Mouse (Mus musculus) C2C12 (cell line): ENCODE measurements at regions not wholly inside any gene's neighbourhood (a gene's known extent, or its start where the extent isn't known, plus 50 kb on each side); places are given as distances from the start of the nearest gene placed in this dataset.

Source experiments
- H3K27me3 ChIP-seq: one replicate; pipeline ENCODE4 v1.6.1; 2011; ENCODE audit not compliant: control insufficient read depth, insufficient read depth, insufficient read length
- H3K36me3 ChIP-seq: one replicate; pipeline ENCODE4 v1.6.1; 2011; ENCODE audit not compliant: control insufficient read depth, insufficient read depth
- H3K4me3 ChIP-seq: one replicate; pipeline ENCODE4 v1.5.1; 2011; ENCODE audit warnings: mild to moderate bottlenecking, control low read depth; ENCODE audit not compliant: poor library complexity, insufficient read depth, severe bottlenecking
- H3K79me2 ChIP-seq: one replicate; pipeline ENCODE4 v1.6.1; 2011; ENCODE audit not compliant: control insufficient read depth, insufficient read depth
- H3K79me3 ChIP-seq: one replicate; pipeline ENCODE4 v1.6.1; 2011; ENCODE audit warnings: low read depth, control low read depth
- H3ac ChIP-seq: one replicate; pipeline ENCODE3; 2011; ENCODE audit warnings: low read depth; ENCODE audit not compliant: control insufficient read depth, insufficient read length
- CEBPB ChIP-seq: IDR thresholded peaks from one replicate; pipeline ENCODE4 v1.6.1; 2011; ENCODE audit warnings: low read depth, mild to moderate bottlenecking, control low read depth, moderate library complexity
- CTCF ChIP-seq: IDR thresholded peaks from one replicate; pipeline ENCODE4 v1.5.1; 2011; ENCODE audit not compliant: control insufficient read depth, insufficient read depth, insufficient read length
- FOSL1 ChIP-seq: IDR thresholded peaks from one replicate; pipeline ENCODE4 v1.8.0; 2011; ENCODE audit warnings: mild to moderate bottlenecking, low read length; ENCODE audit not compliant: poor library complexity, insufficient read depth, severe bottlenecking
- MAX ChIP-seq: IDR thresholded peaks from one replicate; pipeline ENCODE4 v1.6.1; 2011; ENCODE audit warnings: mild to moderate bottlenecking, control low read depth
- MYOD1 ChIP-seq: IDR thresholded peaks from one replicate; pipeline ENCODE4 v1.6.1; 2011; ENCODE audit warnings: low read depth; ENCODE audit not compliant: control insufficient read depth, insufficient read length
- MYOG ChIP-seq: IDR thresholded peaks from one replicate; pipeline ENCODE4 v1.6.1; 2011; ENCODE audit not compliant: control insufficient read depth, insufficient read length; ENCODE audit errors: extremely low read depth
- USF1 ChIP-seq: IDR thresholded peaks from one replicate; pipeline ENCODE4 v1.6.1; 2011; ENCODE audit warnings: low read depth, mild to moderate bottlenecking, control low read depth, moderate library complexity

- H3K27me3 ChIP-seq: no peaks in the 10 kb centered on the region
- no peaks in the 10 kb centered on the region for H3K79me3 ChIP-seq
- TF ChIP-seq FOSL1 (no peak), MYOD1 (no peak), USF1 (no peak), MAX (no peak), CTCF (no peak), MYOG (no peak), CEBPB (no peak)
- H3K79me2 ChIP-seq: no peaks in the 10 kb centered on the region
- no peak overlapping the region for H3ac ChIP-seq
- no peaks in the 10 kb centered on the region for H3K36me3 ChIP-seq
- no peak overlapping the region for H3K4me3 ChIP-seq
Measured at GRCm38 (mm10) chr15:62457051-62457664, 1387.8 kb downstream of the Gsdmc2 start.

DNA sequence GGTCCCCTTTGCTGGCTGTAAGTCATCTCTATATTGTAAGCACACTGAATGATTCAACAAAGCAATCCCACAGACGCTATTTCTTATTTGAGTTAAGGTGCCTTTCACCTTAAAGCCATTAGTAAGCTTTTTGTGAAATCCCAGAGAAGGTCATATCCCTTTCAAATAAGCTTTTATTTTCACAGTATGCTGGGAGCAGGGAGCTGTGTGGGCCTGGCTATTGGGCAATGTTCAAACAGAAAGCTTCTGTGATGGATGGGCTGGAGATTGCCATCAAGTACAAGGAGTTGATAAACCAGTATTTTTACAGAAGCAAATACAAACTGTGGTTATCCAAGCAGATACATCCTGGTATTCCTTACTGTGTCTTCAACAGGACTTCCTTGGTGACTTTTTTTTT, 1389.0 kb downstream of the Gsdmc2 start:
- no peak overlapping the region for H3K4me3 ChIP-seq
- no peaks in the 10 kb centered on the region for H3K36me3 ChIP-seq
- H3K27me3 ChIP-seq: no peaks in the 10 kb centered on the region
- no peak overlapping the region for H3ac ChIP-seq
- TF ChIP-seq CTCF (no peak), MYOD1 (no peak), FOSL1 (no peak), USF1 (no peak), CEBPB (no peak), MYOG (no peak), MAX (no peak)
- H3K79me3 ChIP-seq: no peaks in the 10 kb centered on the region
- no peaks in the 10 kb centered on the region for H3K79me2 ChIP-seq

DNA sequence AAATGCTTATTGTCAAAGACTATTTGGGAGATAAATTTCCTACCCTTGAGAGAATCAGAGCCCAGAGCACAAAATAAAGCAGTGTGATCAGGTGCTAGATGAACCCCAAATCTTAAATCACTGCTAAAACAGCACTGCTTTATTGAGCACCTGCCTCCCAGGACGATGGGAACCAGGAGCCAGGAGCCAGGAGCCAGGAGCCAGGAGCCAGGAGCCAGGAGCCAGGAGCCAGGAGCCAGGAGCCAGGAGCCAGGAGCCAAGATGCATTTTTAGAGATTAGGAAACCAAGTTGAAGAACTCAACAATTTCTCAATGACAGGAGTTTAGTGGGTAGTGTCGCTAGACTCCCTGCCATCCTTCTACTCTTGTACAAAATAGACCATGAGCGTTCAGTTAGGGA, 1396.9 kb downstream of the Gsdmc2 start:
- no peaks in the 10 kb centered on the region for H3K79me3 ChIP-seq
- no peaks in the 10 kb centered on the region for H3K27me3 ChIP-seq
- H3K4me3 ChIP-seq: no peak overlapping the region
- H3ac ChIP-seq: no peak overlapping the region
- H3K36me3 ChIP-seq: no peaks in the 10 kb centered on the region
- no peaks in the 10 kb centered on the region for H3K79me2 ChIP-seq
- TF ChIP-seq MAX (no peak), FOSL1 (no peak), CTCF (no peak)

DNA sequence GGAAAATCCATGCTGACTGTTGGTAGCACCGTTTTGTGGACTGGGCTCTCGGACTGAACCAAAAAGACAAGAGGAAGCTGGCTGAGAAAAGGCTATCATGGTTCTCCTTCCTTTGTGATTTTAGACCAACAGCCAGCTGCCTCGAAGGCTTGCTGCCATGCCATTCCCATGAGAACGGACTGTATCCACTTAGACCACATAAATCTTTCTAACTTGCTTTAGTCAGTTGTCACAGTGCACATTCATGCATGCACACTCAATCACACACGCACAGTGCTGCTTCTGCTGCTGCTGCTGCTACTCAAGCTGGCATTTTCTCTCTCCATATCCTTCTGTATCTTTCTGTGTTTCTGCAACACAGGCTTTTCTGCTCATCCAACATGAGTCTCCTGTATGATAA, 1405.8 kb downstream of the Gsdmc2 start:
- TF ChIP-seq FOSL1: no peak
- TF ChIP-seq USF1: no peak
- TF ChIP-seq MYOD1: no peak
- TF ChIP-seq CTCF: no peak
- no peak for TF ChIP-seq MYOG
- no peak for TF ChIP-seq MAX
- TF ChIP-seq CEBPB: no peak
- Histone ChIP-seq H3K79me2 (no peaks in the 10 kb centered on the region), H3K36me3 (no peaks in the 10 kb centered on the region), H3K79me3 (no peaks in the 10 kb centered on the region), H3K27me3 (no peaks in the 10 kb centered on the region), H3K4me3 (no peak overlapping the region), H3ac (no peak overlapping the region)

GRCm38 (mm10) chr15:62436631-62437030, 1408.3 kb downstream of the Gsdmc2 start:
- Histone ChIP-seq H3K79me3 (no peaks in the 10 kb centered on the region), H3K4me3 (no peak overlapping the region)
- TF ChIP-seq CTCF (no peak), CEBPB (no peak), MYOG (no peak), MYOD1 (no peak), MAX (no peak), USF1 (no peak), FOSL1 (no peak)

DNA sequence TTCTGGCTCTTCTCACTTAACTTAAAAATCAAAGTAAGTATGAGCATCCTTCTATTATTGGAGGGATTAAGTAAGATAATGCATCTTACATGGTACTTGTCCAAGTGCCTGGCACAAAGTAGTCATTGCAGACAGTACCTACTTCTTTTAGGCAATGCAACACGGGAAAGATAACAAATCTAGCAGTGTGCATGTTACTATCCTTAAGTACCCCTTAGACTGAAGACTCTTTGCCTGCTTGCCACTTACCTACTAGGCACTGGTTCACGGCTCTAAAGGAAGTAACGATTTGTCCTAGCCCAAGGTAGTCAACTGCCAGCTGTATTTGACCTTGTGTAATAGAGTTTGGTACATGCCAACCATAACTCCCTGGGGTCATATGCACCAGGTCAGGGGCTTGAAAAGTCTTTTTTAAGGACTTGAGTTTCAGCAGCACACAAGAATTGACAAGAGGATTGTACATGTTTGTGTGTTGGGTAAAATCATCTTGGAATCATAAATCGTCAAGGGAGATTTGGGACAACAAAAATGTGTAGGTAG, 1409.8 kb downstream of the Gsdmc2 start:
- Histone ChIP-seq H3K79me2 (no peaks in the 10 kb centered on the region), H3K27me3 (no peaks in the 10 kb centered on the region), H3ac (no peak overlapping the region), H3K4me3 (no peak overlapping the region), H3K79me3 (no peaks in the 10 kb centered on the region), H3K36me3 (no peaks in the 10 kb centered on the region)
- TF ChIP-seq CEBPB (no peak), FOSL1 (no peak), MAX (no peak), CTCF (no peak), MYOG (no peak), MYOD1 (no peak), USF1 (no peak)

More at GRCm38 (mm10) chr15:62436631-62437030, 1408.3 kb downstream of the Gsdmc2 start:
- H3K79me2 ChIP-seq: no peaks in the 10 kb centered on the region
- H3K27me3 ChIP-seq: no peaks in the 10 kb centered on the region
- no peak overlapping the region for H3ac ChIP-seq
- no peaks in the 10 kb centered on the region for H3K36me3 ChIP-seq
